Mouse (Mus musculus) right cerebral cortex, adult 18-20 months (tissue): Measurements from ENCODE around the gene F11.

Source experiments
- DNase-seq: peaks from one replicate; pipeline ENCODE4 v3.0.0; 2022; ENCODE audit warnings: mixed read lengths

F11 gene

DNA sequence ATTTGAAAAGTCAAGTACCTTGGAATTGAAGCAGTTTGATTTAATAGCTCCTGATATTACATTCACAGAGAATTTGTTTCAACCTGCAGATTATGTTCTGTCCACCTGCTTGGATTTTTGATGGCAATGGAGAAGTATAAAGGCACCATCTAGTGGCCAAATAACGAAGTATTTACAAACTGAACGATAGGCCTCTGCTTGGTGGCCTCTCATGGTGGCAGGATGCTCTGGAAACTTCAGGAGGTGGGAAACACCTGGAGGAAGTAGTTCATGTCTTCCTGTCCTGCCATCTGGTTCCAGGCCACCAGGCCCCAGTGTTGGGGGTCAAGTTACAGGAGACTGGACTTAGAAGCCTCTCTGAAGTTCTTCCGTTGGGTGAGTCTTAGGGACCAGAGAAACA, 23.5 kb downstream of the F11 start:
- DNase-seq = peak; percentile 39

DNA sequence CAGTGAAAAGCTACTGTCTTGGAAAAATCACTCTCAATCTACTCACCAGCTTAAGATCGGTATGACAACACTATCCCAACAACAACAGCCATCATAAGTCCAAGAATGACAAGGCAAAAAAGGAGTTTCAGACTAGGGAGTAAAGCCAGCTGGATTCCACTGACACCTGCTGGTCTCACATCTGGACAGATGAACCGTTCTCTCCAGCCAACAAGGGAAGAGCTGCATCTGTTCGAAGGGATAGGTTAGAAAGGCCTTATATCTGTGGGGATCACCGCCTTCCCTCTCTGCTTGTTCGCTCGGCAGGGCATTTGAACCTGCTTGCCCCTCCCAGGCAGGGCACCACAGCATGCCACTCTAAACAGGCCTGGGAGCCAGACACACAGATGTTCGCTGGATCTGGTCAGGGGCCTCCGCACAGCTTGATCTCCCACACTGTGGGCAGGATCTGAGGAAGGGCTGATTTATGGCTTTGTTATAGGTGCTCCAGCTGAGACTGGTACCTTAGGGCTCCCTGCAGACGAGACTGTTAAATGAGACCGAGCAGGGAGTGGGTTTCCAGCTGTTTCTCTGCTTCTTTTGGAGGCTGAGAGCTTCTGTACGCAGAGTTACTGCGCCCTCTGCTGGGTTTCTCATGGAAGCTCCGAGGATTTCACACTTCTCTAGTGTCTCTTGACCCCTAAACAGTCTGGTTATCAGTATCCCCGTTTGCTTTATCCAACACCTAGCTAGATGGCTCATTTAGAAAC, 25.5 kb downstream of the F11 start:
- peak; percentile 28 for DNase-seq

GRCm38 (mm10) chr8:45235228-45235627, 26.6 kb downstream of the F11 start:
- peak; percentile 8 for DNase-seq

GRCm38 (mm10) chr8:45233256-45233655, 28.6 kb downstream of the F11 start:
- DNase-seq = no peak

DNA sequence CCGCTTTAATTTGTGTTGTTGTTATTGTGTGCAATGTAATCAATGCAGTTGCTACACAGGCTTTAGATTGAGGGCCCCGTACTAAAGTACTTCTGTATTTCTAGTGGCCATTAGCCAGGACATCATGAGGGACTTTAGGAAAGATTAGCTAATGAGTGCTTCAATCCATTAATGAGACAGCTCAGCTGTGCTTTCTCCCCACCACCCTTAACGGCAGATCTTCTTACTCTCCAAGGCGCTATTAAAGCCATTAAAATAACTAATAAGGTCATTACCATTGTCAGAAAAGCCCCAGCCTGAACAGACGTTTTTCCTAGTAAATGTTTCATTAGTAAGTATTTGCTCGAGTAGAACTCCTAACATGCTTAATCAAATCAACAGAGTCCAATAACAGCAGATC, 59.4 kb downstream of the F11 start:
- DNase-seq = no peak

GRCm38 (mm10) chr8:45201605-45202004, 60.2 kb downstream of the F11 start:
- peak; percentile 71 for DNase-seq

DNA sequence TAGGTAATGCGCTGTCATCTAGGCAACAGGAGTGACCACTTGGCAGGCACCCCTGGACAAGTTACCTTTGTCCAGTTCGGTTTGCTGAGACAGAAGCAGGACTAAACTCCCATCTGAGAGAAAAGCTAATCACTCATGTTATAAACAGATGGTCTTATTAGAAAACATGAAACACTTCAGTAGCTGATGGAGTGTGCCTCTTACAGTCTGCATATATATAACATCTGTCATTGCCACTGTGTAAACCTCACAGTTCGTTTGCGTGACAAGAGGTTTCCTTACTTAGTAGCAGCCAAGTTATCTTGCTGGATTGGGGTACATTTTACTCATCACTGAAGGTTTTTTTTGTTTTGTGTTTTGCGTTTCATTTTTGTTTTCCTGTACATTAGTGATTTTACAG, 64.5 kb downstream of the F11 start:
- DNase-seq = no peak

DNA sequence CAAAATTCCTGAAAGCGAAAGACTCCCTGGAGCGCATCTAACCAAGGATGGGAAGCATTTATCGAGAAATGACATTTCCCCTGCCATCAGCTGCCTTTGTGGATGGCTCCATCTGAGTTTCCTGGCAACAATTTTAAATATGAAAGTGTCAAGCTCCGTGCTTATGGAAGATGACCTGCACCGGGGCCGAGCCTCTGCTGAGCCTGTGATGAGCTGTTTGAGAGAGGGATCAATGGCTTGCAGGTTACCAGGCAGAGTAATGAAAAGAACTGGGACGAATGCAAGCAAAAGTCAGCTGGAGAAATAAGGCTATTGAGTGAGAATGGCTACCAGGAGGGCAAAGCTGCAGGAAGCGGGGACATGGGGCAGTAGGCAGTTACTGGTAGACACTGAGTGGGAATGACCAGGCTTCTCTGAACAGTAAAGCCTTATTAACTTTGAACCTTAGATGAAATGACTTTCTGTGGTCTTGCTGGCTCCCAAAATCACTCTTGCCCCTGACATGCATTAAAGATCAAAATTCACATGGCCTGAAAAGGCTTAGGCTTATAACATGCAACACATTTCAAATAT, 65.8 kb downstream of the F11 start:
- DNase-seq = no peak
